Mouse (Mus musculus): ENCODE results near the gene Tpbpb. TPM values are rescaled to one million over a fixed set of nuclear protein-coding genes. Genes with fewer than 3 reads are reported as not detected.

Tpbpb gene
- not detected for polyA plus RNA-seq (2014; fragmentation: Illumina TruSeq; extraction: RNeasy Lipid Tissue Mini Kit (QIAGEN cat#74804); ENCODE audit: low read depth, low replicate concordance)

DNA sequence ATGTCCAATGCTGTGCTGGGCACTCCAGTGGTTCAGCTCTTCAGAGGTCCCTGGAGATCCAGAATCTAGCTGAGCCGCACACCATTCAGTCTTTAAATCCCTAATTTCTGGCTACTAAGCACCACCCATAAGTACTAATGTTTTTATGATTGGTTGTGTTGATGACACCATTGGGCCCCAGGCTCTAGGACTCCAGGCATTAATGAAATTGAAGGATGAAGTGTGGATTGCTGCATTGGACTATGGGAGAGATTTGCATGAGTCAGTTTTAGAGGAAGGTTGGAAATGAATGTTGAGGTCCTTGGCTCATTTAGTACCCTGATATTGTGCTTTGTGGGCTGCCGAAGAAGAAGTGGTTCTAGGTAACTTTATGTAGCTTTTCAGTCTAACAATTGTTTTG is at the start of gene Tpbpb:
Gene Tpbpb, minus strand, starts transcription at position 101 of the 400 bp plus-strand sequence.

DNA sequence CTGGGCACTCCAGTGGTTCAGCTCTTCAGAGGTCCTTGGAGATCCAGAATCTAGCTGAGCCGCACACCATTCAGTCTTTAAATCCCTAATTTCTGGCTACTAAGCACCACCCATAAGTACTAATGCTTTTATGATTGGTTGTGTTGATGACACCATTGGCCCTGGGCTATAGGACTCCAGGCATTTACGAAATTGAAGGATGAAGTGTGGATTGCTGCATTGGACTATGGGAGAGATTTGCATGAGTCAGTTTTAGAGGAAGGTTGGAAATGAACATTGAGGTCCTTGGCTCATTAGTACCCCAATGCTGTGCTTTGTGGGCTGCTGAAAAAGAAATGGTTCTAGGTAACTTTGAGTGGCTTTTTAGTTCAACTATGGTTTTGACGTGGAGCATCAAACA is 37.2 kb upstream of the Tpbpb start, which contains the start of gene Tpbpa:
Gene Tpbpa, minus strand, starts transcription at position 101 of the 400 bp plus-strand sequence.

DNA sequence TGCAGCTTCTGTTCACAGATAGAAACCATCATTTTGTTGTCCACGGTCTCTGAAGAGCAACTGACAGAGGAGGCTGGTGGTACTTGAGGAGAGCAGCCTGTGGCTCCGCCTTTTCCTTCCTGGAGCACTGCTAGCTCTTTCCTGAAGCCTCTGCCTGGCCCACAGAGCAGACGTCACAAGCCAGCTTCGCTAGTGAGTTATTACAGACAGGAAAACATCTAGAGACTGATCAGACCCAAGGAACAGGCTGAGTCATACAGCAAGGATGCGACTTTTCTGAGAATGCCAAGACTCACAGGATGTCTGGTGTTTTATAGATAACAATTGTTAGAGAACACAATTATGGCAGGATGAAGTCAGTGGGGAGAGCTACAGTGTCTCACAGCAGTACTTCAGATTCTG is 31.8 kb upstream of the Tpbpb start, which contains the start of the genes Gm49391 and Ctla2a:
Gene Gm49391, minus strand, starts transcription at position 72 of the 402 bp plus-strand sequence.
Gene Ctla2a, minus strand, starts transcription at position 126 of the 402 bp plus-strand sequence.

DNA sequence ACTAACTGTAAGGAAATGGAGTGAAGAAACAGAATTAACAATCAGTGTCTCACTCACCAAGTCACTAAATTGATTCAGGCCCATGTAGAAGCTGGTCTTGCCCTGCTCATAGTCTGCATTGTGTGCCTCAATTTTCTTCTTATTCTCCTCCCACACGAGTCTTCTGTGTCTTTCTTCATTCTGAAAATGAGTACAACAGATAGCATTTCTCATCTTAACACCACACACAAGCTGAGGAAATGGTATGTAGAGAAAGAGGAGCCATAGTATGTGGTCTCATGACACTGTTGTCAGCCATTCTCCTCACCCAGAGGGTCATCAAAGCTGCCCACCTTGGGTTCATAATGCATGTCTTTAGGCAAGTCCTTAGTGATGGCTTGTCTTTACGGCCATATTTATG is 30.8 kb upstream of the Tpbpb start, which contains the start of gene Gm49393:
Gene Gm49393, minus strand, starts transcription at position 101 of the 400 bp plus-strand sequence.

DNA sequence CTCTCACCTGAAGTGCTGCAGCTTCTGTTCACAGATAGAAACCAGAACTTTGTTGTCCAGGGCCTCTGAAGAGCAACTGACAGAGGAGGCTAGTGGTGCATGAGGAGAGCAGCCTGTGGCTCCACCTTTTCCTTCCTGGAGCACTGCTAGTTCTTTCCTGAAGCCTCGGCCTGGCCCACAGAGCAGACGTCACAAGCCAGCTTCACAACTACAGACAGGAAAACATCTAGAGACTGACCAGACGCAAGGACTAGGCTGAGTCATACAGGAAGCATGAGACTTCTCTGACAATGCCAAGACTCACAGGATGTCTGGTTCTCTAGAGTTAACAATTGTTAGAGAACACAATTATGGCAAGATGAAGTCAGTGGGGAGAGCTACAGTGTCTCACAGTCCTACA is 7.4 kb downstream of the Tpbpb start, which contains the start of gene Ctla2b:
Gene Ctla2b, minus strand, starts transcription at position 120 of the 400 bp plus-strand sequence.

DNA sequence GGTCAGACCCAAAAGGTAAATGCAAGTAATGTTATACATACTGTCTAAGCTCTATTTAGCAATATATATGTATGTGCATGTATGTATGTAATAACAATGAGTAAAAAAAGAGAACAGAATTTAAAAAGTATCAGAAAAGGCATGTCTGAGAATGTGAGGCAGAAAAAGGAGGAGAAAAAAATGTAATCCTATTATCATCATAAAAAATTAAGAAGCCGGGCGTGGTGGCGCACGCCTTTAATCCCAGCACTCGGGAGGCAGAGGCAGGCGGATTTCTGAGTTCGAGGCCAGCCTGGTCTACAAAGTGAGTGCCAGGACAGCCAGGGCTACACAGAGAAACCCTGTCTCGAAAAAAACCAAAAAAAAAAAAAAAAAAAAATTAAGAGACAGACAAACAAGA is 7.9 kb downstream of the Tpbpb start, which contains the start of gene Gm49392:
Gene Gm49392, minus strand, starts transcription at position 101 of the 400 bp plus-strand sequence.

DNA sequence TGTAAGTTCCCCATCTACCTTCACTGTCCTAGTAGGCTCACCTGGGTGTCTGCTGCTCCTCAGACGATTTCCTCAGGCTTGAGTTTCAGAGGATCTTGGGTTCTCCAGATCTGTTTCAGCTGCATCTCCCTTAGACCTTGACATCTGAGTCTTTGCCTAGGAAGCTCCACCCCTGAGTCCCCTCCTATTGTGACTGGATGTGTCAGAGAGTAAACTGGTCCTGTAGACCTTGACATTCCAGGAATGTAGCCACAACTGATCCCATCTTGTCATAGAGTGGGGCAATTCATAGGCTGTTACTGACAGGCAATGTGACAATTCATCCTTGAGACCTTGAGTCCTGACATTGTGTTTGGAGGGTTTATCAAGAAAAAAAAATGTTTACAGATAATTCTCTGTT is 40.4 kb downstream of the Tpbpb start, which contains the start of gene 4930486L24Rik:
Gene 4930486L24Rik, minus strand, starts transcription at position 195 of the 400 bp plus-strand sequence.

Other genes with a start within 250 kb of the Tpbpb start
- gene BC051665, start 118.5 kb downstream of the Tpbpb start, polyA plus RNA-seq (2014; fragmentation: Illumina TruSeq; extraction: RNeasy Lipid Tissue Mini Kit (QIAGEN cat#74804); ENCODE audit: low read depth, low replicate concordance) = not detected
- not detected for gene Ctsll3, start 102.0 kb downstream of the Tpbpb start, polyA plus RNA-seq (2014; fragmentation: Illumina TruSeq; extraction: RNeasy Lipid Tissue Mini Kit (QIAGEN cat#74804); ENCODE audit: low read depth, low replicate concordance)
- 64.6 TPM for gene 4930486L24Rik, start 40.4 kb downstream of the Tpbpb start, polyA plus RNA-seq (2014; fragmentation: Illumina TruSeq; extraction: RNeasy Lipid Tissue Mini Kit (QIAGEN cat#74804); ENCODE audit: low read depth, low replicate concordance)
- gene Gm49392, start 8.0 kb downstream of the Tpbpb start, polyA plus RNA-seq (2014; fragmentation: Illumina TruSeq; extraction: RNeasy Lipid Tissue Mini Kit (QIAGEN cat#74804); ENCODE audit: low read depth, low replicate concordance) = 0.99 TPM
- 6.6 TPM for gene Ctla2b, start 7.4 kb downstream of the Tpbpb start, polyA plus RNA-seq (2014; fragmentation: Illumina TruSeq; extraction: RNeasy Lipid Tissue Mini Kit (QIAGEN cat#74804); ENCODE audit: low read depth, low replicate concordance)
- 295 TPM for gene Gm49393, start 30.7 kb upstream of the Tpbpb start, polyA plus RNA-seq (2014; fragmentation: Illumina TruSeq; extraction: RNeasy Lipid Tissue Mini Kit (QIAGEN cat#74804); ENCODE audit: low read depth, low replicate concordance)
- 13.1 TPM for gene Gm49391, start 31.7 kb upstream of the Tpbpb start, polyA plus RNA-seq (2014; fragmentation: Illumina TruSeq; extraction: RNeasy Lipid Tissue Mini Kit (QIAGEN cat#74804); ENCODE audit: low read depth, low replicate concordance)
- gene Ctla2a, start 31.7 kb upstream of the Tpbpb start, polyA plus RNA-seq (2014; fragmentation: Illumina TruSeq; extraction: RNeasy Lipid Tissue Mini Kit (QIAGEN cat#74804); ENCODE audit: low read depth, low replicate concordance) = 52.9 TPM
- not detected for gene Tpbpa, start 37.1 kb upstream of the Tpbpb start, polyA plus RNA-seq (2014; fragmentation: Illumina TruSeq; extraction: RNeasy Lipid Tissue Mini Kit (QIAGEN cat#74804); ENCODE audit: low read depth, low replicate concordance)
- not detected for gene Ctsj, start 101.1 kb upstream of the Tpbpb start, polyA plus RNA-seq (2014; fragmentation: Illumina TruSeq; extraction: RNeasy Lipid Tissue Mini Kit (QIAGEN cat#74804); ENCODE audit: low read depth, low replicate concordance)
- gene Ctsq, start 135.8 kb upstream of the Tpbpb start, polyA plus RNA-seq (2014; fragmentation: Illumina TruSeq; extraction: RNeasy Lipid Tissue Mini Kit (QIAGEN cat#74804); ENCODE audit: low read depth, low replicate concordance) = not detected